Mouse (Mus musculus): ENCODE data around the gene Olfr730.

The Olfr730 gene

GRCm38 (mm10) chr14:50188098-50188497 lies at the start of gene Olfr730:
Gene Olfr730 (minus strand): TSS chr14:50188198.
- no peak for DNase-seq (ENCODE audit: low spot score)

GRCm38 (mm10) chr14:50152810-50153209 lies 35.2 kb downstream of the Olfr730 start, which contains the start of gene Olfr729:
Gene Olfr729 (minus strand): TSS chr14:50152910.
- no peak for DNase-seq (ENCODE audit: low spot score)

- no peak for DNase-seq (ENCODE audit: low spot score)
Observed at GRCm38 (mm10) chr14:50142580-50142979, 45.4 kb downstream of the Olfr730 start, which contains the start of gene Olfr728. Gene Olfr728 (minus strand): TSS chr14:50142680.

Measured in embryo, embryonic 10 days (tissue).